Mouse (Mus musculus): ENCODE results near the gene Amz1. TPM values are rescaled to one million over a fixed set of nuclear protein-coding genes. Genes with fewer than 3 reads are reported as not detected.
A peak's percentile ranks its signal among the peaks of the same experiment; 100 is the strongest.

The Amz1 gene
- polyA plus RNA-seq, 1 experiment from 2014 or later, result 0.76 TPM

DNA sequence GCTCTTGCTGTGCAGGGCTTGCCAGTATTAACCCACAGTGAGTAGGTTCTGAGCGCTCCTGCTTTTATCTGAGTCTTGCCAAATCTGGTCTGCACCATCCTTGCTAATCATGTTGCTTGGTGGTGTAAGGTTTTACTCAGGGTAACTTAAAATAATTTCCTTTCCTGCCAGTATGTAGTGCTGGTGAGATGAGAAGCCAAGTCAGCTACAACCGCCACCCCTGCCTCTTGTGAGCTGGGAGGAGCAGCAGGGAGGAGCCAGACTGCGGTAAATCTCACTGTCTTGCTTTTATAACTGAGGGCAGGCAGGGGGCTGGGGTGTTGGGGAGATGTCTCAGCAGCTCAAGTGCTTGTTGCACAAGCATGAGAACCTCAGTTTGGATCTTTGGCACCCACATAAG, 35.5 kb upstream of the Amz1 start:
- Histone ChIP-seq H3K9ac (replicated peaks; ENCODE audit: low read length) (no peak overlapping the region), H3K27me3 (ENCODE audit: control insufficient read depth, insufficient read depth, low read length) (no peaks in the 10 kb centered on the region), H3K4me2 (ENCODE audit: low read depth, low read length) (no peak overlapping the region), H3K36me3 (replicated peaks; ENCODE audit: control insufficient read depth, insufficient read depth, low read depth, low read length) (peaks cover 9% of the 10 kb centered on the region), H3K4me3 (ENCODE audit: low read depth, low read length) (no peak overlapping the region), H3K27ac (replicated peaks; ENCODE audit: low read depth, low read length) (no peak overlapping the region), H3K4me1 (ENCODE audit: control insufficient read depth, insufficient read depth, low read length) (no peaks in the 10 kb centered on the region), H3K9me3 (replicated peaks; ENCODE audit: control insufficient read depth, low read length) (no peaks in the 10 kb centered on the region)
- DNase-seq (ENCODE audit: low spot score), result no peak
- 82% methylated on average over 3 of the region's 3 CpGs for WGBS
- ATAC-seq (replicated peaks; ENCODE audit: insufficient number of reproducible peaks, low FRiP score, low TSS enrichment, low read depth), result no peak

- ATAC-seq (replicated peaks; ENCODE audit: insufficient number of reproducible peaks, low FRiP score, low TSS enrichment, low read depth), result no peak
- Histone ChIP-seq H3K27me3 (ENCODE audit: control insufficient read depth, insufficient read depth, low read length) (no peaks in the 10 kb centered on the region), H3K4me1 (ENCODE audit: control insufficient read depth, insufficient read depth, low read length) (no peaks in the 10 kb centered on the region), H3K27ac (replicated peaks; ENCODE audit: low read depth, low read length) (no peak overlapping the region), H3K9me3 (replicated peaks; ENCODE audit: control insufficient read depth, low read length) (no peaks in the 10 kb centered on the region), H3K4me2 (ENCODE audit: low read depth, low read length) (no peak overlapping the region), H3K4me3 (ENCODE audit: low read depth, low read length) (no peak overlapping the region), H3K9ac (replicated peaks; ENCODE audit: low read length) (no peak overlapping the region), H3K36me3 (replicated peaks; ENCODE audit: control insufficient read depth, insufficient read depth, low read depth, low read length) (peaks cover 3% of the 10 kb centered on the region; the same call in 1 of the 2 replicates)
- WGBS, result 68% methylated on average over 7 of the region's 7 CpGs
- no peak for DNase-seq (ENCODE audit: low spot score)
These were observed 27.9 kb upstream of the Amz1 start for GRCm38 (mm10) chr5:140695987-140696386.

- no peak overlapping the region for H3K4me3 ChIP-seq (ENCODE audit: low read depth, low read length)
- WGBS, result 87% methylated on average over 9 of the region's 9 CpGs
- no peaks in the 10 kb centered on the region for H3K27me3 ChIP-seq (ENCODE audit: control insufficient read depth, insufficient read depth, low read length)
- H3K36me3 ChIP-seq (replicated peaks; ENCODE audit: control insufficient read depth, insufficient read depth, low read depth, low read length), result no peaks in the 10 kb centered on the region
- H3K9me3 ChIP-seq (replicated peaks; ENCODE audit: control insufficient read depth, low read length), result no peaks in the 10 kb centered on the region
- H3K9ac ChIP-seq (replicated peaks; ENCODE audit: low read length), result no peak overlapping the region
- H3K4me2 ChIP-seq (ENCODE audit: low read depth, low read length), result no peak overlapping the region
- H3K4me1 ChIP-seq (ENCODE audit: control insufficient read depth, insufficient read depth, low read length), result 0 out of 2 replicates have a peak, but pooled peaks cover 3% of the 10 kb centered on the region
- no peak for ATAC-seq (replicated peaks; ENCODE audit: insufficient number of reproducible peaks, low FRiP score, low TSS enrichment, low read depth)
- DNase-seq (ENCODE audit: low spot score), result no peak
- H3K27ac ChIP-seq (replicated peaks; ENCODE audit: low read depth, low read length), result no peak overlapping the region
These were observed 24.2 kb upstream of the Amz1 start for GRCm38 (mm10) chr5:140699776-140700175.

- H3K4me1 ChIP-seq (ENCODE audit: control insufficient read depth, insufficient read depth, low read length), result 0 out of 2 replicates have a peak, but pooled peaks cover 3% of the 10 kb centered on the region
- 0% methylated on average over 25 of the region's 25 CpGs for WGBS
These were observed 22.3 kb upstream of the Amz1 start for GRCm38 (mm10) chr5:140701661-140702060.

DNA sequence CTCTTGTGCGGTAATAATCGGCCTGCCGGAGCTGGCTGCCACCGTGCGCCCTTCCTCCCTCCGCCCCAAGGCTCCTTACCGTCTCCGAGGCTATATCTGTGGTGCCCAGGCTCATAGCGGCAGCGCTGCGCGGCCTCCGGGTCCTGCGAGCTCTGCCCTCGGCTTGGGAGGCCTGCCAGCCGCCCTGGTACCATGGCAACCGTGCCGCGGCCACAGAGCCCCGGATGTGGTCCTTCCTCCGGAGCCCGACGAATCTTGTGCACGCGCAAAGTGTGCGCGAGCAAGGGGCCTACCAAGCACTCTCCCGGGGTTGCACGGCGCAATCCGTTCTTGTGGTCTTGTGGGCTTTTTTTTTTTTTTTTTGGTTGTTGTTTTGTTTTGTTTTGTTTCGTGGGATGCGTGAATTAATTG, 21.8 kb upstream of the Amz1 start, which contains the start of gene Iqce:
Gene Iqce (minus strand): TSS at position 276 of the 411 bp plus-strand sequence.
- no peaks in the 10 kb centered on the region for H3K27me3 ChIP-seq (ENCODE audit: control insufficient read depth, insufficient read depth, low read length)
- peak; percentile 96 for DNase-seq (ENCODE audit: low spot score)
- peak within 1 kb of the TSS; percentile 57 for H3K27ac ChIP-seq (replicated peaks; ENCODE audit: low read depth, low read length)
- H3K4me2 ChIP-seq (ENCODE audit: low read depth, low read length), result peak within 1 kb of the TSS; percentile 87
- WGBS, result under 1% methylated on average over 33 of the region's 33 CpGs
- H3K36me3 ChIP-seq (replicated peaks; ENCODE audit: control insufficient read depth, insufficient read depth, low read depth, low read length), result no peaks in the 10 kb centered on the region
- H3K9ac ChIP-seq (replicated peaks; ENCODE audit: low read length), result peak within 1 kb of the TSS; percentile 82
- no peaks in the 10 kb centered on the region for H3K9me3 ChIP-seq (replicated peaks; ENCODE audit: control insufficient read depth, low read length)
- peak within 1 kb of the TSS; percentile 80 for H3K4me3 ChIP-seq (ENCODE audit: low read depth, low read length)
- peak; percentile 57 for ATAC-seq (replicated peaks; ENCODE audit: insufficient number of reproducible peaks, low FRiP score, low TSS enrichment, low read depth)
- 0 out of 2 replicates have a peak, but pooled peaks cover 3% of the 10 kb centered on the region for H3K4me1 ChIP-seq (ENCODE audit: control insufficient read depth, insufficient read depth, low read length)

More at GRCm38 (mm10) chr5:140701661-140702060, 22.3 kb upstream of the Amz1 start:
- Histone ChIP-seq H3K27ac (replicated peaks; ENCODE audit: low read depth, low read length) (peak overlapping the region; percentile 57), H3K36me3 (replicated peaks; ENCODE audit: control insufficient read depth, insufficient read depth, low read depth, low read length) (no peaks in the 10 kb centered on the region), H3K9me3 (replicated peaks; ENCODE audit: control insufficient read depth, low read length) (no peaks in the 10 kb centered on the region), H3K9ac (replicated peaks; ENCODE audit: low read length) (peak overlapping the region; percentile 82), H3K27me3 (ENCODE audit: control insufficient read depth, insufficient read depth, low read length) (no peaks in the 10 kb centered on the region), H3K4me2 (ENCODE audit: low read depth, low read length) (peak overlapping the region; percentile 87), H3K4me3 (ENCODE audit: low read depth, low read length) (peak overlapping the region; percentile 80)
- DNase-seq (ENCODE audit: low spot score) (peak; percentile 58), ATAC-seq (replicated peaks; ENCODE audit: insufficient number of reproducible peaks, low FRiP score, low TSS enrichment, low read depth) (peak; percentile 22)

- Histone ChIP-seq H3K9ac (replicated peaks; ENCODE audit: low read length) (peak overlapping the region; percentile 82), H3K4me1 (ENCODE audit: control insufficient read depth, insufficient read depth, low read length) (0 out of 2 replicates have a peak, but pooled peaks cover 3% of the 10 kb centered on the region), H3K4me3 (ENCODE audit: low read depth, low read length) (peak overlapping the region; percentile 80), H3K27me3 (ENCODE audit: control insufficient read depth, insufficient read depth, low read length) (no peaks in the 10 kb centered on the region), H3K36me3 (replicated peaks; ENCODE audit: control insufficient read depth, insufficient read depth, low read depth, low read length) (no peaks in the 10 kb centered on the region), H3K27ac (replicated peaks; ENCODE audit: low read depth, low read length) (peak overlapping the region; percentile 57; the same call in 1 of the 2 replicates), H3K4me2 (ENCODE audit: low read depth, low read length) (peak overlapping the region; percentile 87), H3K9me3 (replicated peaks; ENCODE audit: control insufficient read depth, low read length) (no peaks in the 10 kb centered on the region)
- DNase-seq (ENCODE audit: low spot score), result peak; percentile 15
- no peak for ATAC-seq (replicated peaks; ENCODE audit: insufficient number of reproducible peaks, low FRiP score, low TSS enrichment, low read depth)
- 64% methylated on average over 19 of the region's 19 CpGs for WGBS
These were observed 21.2 kb upstream of the Amz1 start for GRCm38 (mm10) chr5:140702618-140703175.

- Histone ChIP-seq H3K27me3 (ENCODE audit: control insufficient read depth, insufficient read depth, low read length) (no peaks in the 10 kb centered on the region), H3K27ac (replicated peaks; ENCODE audit: low read depth, low read length) (no peak overlapping the region), H3K4me2 (ENCODE audit: low read depth, low read length) (no peak overlapping the region), H3K36me3 (replicated peaks; ENCODE audit: control insufficient read depth, insufficient read depth, low read depth, low read length) (no peaks in the 10 kb centered on the region), H3K4me1 (ENCODE audit: control insufficient read depth, insufficient read depth, low read length) (0 out of 2 replicates have a peak, but pooled peaks cover 3% of the 10 kb centered on the region), H3K9ac (replicated peaks; ENCODE audit: low read length) (no peak overlapping the region), H3K9me3 (replicated peaks; ENCODE audit: control insufficient read depth, low read length) (no peaks in the 10 kb centered on the region), H3K4me3 (ENCODE audit: low read depth, low read length) (no peak overlapping the region)
- no peak for DNase-seq (ENCODE audit: low spot score)
- no peak for ATAC-seq (replicated peaks; ENCODE audit: insufficient number of reproducible peaks, low FRiP score, low TSS enrichment, low read depth)
- 39% methylated on average over 17 of the region's 17 CpGs for WGBS
These were observed 20.2 kb upstream of the Amz1 start for GRCm38 (mm10) chr5:140703480-140704377.
